Mouse (Mus musculus): ENCODE measurements around the gene Socs2. TPM values are rescaled to one million over a fixed set of nuclear protein-coding genes. Genes with fewer than 3 reads are reported as not detected.

Socs2 gene
- polyA plus RNA-seq, 1 experiment from 2014 or later = 19.4 TPM

DNA sequence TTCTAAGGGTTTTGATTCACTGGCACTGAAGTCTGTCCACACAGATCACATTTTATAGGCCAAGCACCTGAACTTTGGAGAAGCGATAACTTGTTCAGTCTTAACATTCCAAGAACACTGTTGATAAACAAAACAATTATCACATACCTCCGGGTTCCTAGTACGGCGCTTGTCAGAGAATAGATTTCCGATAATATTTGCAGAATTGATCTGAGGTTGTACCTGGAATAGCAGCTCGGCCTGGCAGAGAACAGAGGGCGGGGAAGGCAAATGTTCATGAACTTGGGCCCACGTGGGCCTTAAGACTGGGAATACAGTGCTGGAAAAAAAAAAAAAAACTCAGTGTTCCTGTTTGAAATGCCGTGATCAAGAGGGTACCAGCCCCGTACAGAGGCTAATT, 13.3 kb upstream of the Socs2 start:
- Histone ChIP-seq H3K27ac (ENCODE audit: low read depth, low read length) (no peak overlapping the region), H3K4me3 (ENCODE audit: low read depth, low read length) (no peak overlapping the region), H3K9ac (ENCODE audit: low read depth, low read length) (no peak overlapping the region), H3K4me2 (no peak overlapping the region), H3K36me3 (ENCODE audit: control insufficient read depth, insufficient read depth, low read length) (no peaks in the 10 kb centered on the region), H3K4me1 (replicated peaks; ENCODE audit: control insufficient read depth, insufficient read depth, low read length) (no peaks in the 10 kb centered on the region), H3K27me3 (replicated peaks; ENCODE audit: control insufficient read depth, insufficient read depth, low read length) (no peaks in the 10 kb centered on the region), H3K9me3 (ENCODE audit: control insufficient read depth, low read length) (no peaks in the 10 kb centered on the region)
- no peak for DNase-seq (ENCODE audit: low spot score)
- no peak for ATAC-seq (replicated peaks; ENCODE audit: low FRiP score)
- 83% methylated on average over 10 of the region's 10 CpGs for WGBS

DNA sequence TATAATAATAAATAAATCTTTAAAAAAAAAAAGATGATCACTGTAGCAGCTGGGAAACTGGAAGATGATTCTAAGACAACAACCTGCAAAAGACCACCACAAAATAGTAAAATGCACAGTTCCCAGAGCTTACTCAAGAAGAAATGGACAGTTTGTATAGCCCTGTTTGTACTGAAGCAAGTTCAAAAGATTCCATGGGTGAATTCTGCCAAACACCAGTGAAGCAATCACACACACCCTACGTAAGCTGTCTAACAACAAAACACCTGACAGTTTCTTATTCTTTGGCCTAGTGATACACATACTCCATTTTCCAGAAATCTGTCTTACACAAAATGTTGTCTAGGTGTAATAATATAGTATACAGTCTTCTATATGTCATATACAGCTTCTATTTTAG, 12.1 kb upstream of the Socs2 start:
- no peaks in the 10 kb centered on the region for H3K36me3 ChIP-seq (ENCODE audit: control insufficient read depth, insufficient read depth, low read length)
- no peak for ATAC-seq (replicated peaks; ENCODE audit: low FRiP score)
- H3K9ac ChIP-seq (ENCODE audit: low read depth, low read length) = no peak overlapping the region
- no peak overlapping the region for H3K27ac ChIP-seq (ENCODE audit: low read depth, low read length)
- no peak overlapping the region for H3K4me3 ChIP-seq (ENCODE audit: low read depth, low read length)
- H3K4me2 ChIP-seq = no peak overlapping the region
- no peak for DNase-seq (ENCODE audit: low spot score)
- H3K4me1 ChIP-seq (replicated peaks; ENCODE audit: control insufficient read depth, insufficient read depth, low read length) = no peaks in the 10 kb centered on the region
- no peaks in the 10 kb centered on the region for H3K27me3 ChIP-seq (replicated peaks; ENCODE audit: control insufficient read depth, insufficient read depth, low read length)
- no peaks in the 10 kb centered on the region for H3K9me3 ChIP-seq (ENCODE audit: control insufficient read depth, low read length)
- 83% methylated on average over 1 of the region's 1 CpGs for WGBS

DNA sequence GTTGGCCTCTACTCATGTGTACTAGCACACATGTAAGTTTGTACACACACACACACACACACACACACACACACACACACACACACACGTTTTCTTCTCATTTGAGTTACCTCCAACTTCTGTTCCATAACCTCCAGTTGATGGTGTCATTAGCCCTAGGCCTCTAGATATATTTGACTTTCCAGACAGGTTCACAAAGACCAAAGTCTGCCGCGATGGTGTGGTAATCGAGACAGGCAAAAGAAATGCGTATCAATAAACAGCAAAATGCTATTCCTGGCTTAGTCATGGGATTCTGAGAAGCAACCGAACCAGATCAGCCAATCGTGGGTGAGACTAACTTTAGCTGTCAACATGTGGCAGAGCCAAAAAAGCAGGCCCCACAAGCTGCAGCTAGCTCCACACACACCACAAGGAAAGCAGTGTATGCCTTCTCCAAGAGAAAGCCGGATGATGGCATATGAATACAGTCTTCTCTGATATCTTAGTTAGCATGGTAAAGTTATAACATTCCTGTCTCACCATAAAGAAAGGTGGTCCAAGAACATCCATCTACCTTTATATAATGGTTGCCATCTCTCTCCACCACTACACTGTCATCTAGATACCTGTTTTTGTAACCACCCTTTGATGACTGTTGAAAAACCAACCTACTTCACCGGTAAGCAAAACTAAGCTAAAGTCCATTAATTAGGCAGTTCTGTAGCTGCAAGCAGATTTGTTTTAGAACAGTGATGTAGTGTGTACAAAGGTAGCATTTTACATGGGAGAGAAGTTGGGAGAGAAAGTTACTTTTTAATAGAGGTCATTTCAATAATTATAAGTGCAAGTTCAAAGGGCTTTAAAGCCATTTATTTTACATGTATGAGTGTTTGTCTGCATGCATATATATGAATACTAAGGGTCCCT, 9.5 kb upstream of the Socs2 start:
- 81% methylated on average over 9 of the region's 9 CpGs for WGBS
- Histone ChIP-seq H3K9me3 (ENCODE audit: control insufficient read depth, low read length) (no peaks in the 10 kb centered on the region), H3K4me2 (no peak overlapping the region), H3K27ac (ENCODE audit: low read depth, low read length) (no peak overlapping the region), H3K4me1 (replicated peaks; ENCODE audit: control insufficient read depth, insufficient read depth, low read length) (no peaks in the 10 kb centered on the region), H3K9ac (ENCODE audit: low read depth, low read length) (no peak overlapping the region), H3K4me3 (ENCODE audit: low read depth, low read length) (no peak overlapping the region), H3K27me3 (replicated peaks; ENCODE audit: control insufficient read depth, insufficient read depth, low read length) (no peaks in the 10 kb centered on the region), H3K36me3 (ENCODE audit: control insufficient read depth, insufficient read depth, low read length) (no peaks in the 10 kb centered on the region)
- ATAC-seq (replicated peaks; ENCODE audit: low FRiP score) (no peak), DNase-seq (ENCODE audit: low spot score) (no peak)

DNA sequence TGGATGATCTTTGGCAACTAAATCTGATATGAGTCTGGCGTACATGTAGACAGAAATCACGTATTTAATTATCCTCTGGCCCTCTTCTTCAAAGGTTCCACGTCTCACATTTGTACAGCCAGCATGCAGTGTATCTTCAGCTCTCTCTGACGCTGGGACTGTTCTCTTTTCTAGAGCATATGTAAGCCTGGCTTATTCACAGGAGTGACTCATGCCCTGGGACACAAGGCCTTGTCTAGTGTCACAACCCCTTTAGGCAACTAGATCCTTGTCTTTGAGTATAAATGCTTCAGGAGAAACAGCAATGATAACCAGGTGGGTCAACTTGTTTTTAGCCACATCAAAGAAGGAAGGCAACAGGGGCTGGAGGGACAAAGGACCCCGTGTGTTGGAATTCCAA, 5.7 kb upstream of the Socs2 start:
- Histone ChIP-seq H3K4me3 (ENCODE audit: low read depth, low read length) (no peak overlapping the region), H3K4me2 (no peak overlapping the region), H3K27me3 (replicated peaks; ENCODE audit: control insufficient read depth, insufficient read depth, low read length) (0 out of 2 replicates have a peak, but pooled peaks cover 5% of the 10 kb centered on the region), H3K4me1 (replicated peaks; ENCODE audit: control insufficient read depth, insufficient read depth, low read length) (peaks cover 1% of the 10 kb centered on the region; the same call in 1 of the 2 replicates), H3K36me3 (ENCODE audit: control insufficient read depth, insufficient read depth, low read length) (no peaks in the 10 kb centered on the region), H3K9ac (ENCODE audit: low read depth, low read length) (no peak overlapping the region), H3K27ac (ENCODE audit: low read depth, low read length) (no peak overlapping the region), H3K9me3 (ENCODE audit: control insufficient read depth, low read length) (no peaks in the 10 kb centered on the region)
- DNase-seq (ENCODE audit: low spot score) (no peak), ATAC-seq (replicated peaks; ENCODE audit: low FRiP score) (no peak)
- WGBS = 81% methylated on average over 5 of the region's 5 CpGs

DNA sequence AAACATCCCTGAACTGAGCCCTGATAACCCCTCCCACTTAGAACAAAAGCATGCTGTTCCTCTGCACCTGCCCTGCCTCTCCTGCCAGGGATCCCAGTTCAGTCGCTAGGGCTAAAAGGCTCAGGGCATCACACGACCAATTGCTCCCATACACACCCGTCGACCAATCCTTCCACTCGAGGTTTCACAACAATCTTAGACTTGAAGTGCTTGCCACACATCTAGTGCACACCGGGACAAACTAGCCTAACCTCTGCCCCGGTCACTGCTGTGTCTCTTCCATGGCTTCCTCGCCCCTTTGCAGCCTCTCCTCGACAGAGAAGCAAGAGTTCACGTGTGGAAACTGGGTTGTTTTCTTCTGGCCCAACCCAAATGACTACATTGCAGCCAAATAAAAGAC, 3.3 kb upstream of the Socs2 start:
- H3K9ac ChIP-seq (ENCODE audit: low read depth, low read length) = no peak overlapping the region
- 73% methylated on average over 10 of the region's 10 CpGs for WGBS
- no peaks in the 10 kb centered on the region for H3K36me3 ChIP-seq (ENCODE audit: control insufficient read depth, insufficient read depth, low read length)
- peaks cover 14% of the 10 kb centered on the region for H3K27me3 ChIP-seq (replicated peaks; ENCODE audit: control insufficient read depth, insufficient read depth, low read length)
- no peak for ATAC-seq (replicated peaks; ENCODE audit: low FRiP score)
- H3K9me3 ChIP-seq (ENCODE audit: control insufficient read depth, low read length) = no peaks in the 10 kb centered on the region
- DNase-seq (ENCODE audit: low spot score) = no peak
- no peak overlapping the region for H3K4me3 ChIP-seq (ENCODE audit: low read depth, low read length)
- H3K27ac ChIP-seq (ENCODE audit: low read depth, low read length) = no peak overlapping the region
- H3K4me1 ChIP-seq (replicated peaks; ENCODE audit: control insufficient read depth, insufficient read depth, low read length) = peaks cover 5% of the 10 kb centered on the region
- H3K4me2 ChIP-seq = no peak overlapping the region

DNA sequence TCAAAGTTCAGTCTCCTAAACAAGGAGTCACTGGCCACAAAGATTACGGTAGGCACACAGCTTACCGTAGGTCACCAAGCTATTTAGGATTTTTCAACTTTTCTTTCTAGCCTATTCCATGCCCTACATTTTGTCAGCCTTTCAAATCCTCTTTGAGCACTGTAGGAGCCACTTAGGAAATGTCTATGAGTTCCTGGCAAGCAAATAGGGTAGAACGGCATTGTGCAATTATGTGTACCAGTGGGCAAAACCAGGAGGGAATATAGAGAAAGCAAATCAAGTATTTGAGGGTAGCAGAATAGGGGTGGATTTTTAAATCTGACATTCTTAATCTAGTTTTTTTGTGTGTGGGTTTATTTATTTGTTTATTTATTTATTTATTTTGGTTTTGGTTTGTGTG, 2.7 kb upstream of the Socs2 start:
- Histone ChIP-seq H3K4me3 (ENCODE audit: low read depth, low read length) (no peak overlapping the region), H3K36me3 (ENCODE audit: control insufficient read depth, insufficient read depth, low read length) (no peaks in the 10 kb centered on the region), H3K4me1 (replicated peaks; ENCODE audit: control insufficient read depth, insufficient read depth, low read length) (peaks cover 9% of the 10 kb centered on the region), H3K4me2 (no peak overlapping the region), H3K27ac (ENCODE audit: low read depth, low read length) (no peak overlapping the region), H3K9ac (ENCODE audit: low read depth, low read length) (no peak overlapping the region), H3K27me3 (replicated peaks; ENCODE audit: control insufficient read depth, insufficient read depth, low read length) (peaks cover 20% of the 10 kb centered on the region), H3K9me3 (ENCODE audit: control insufficient read depth, low read length) (no peaks in the 10 kb centered on the region)
- DNase-seq (ENCODE audit: low spot score) (no peak), ATAC-seq (replicated peaks; ENCODE audit: low FRiP score) (no peak)
- WGBS = 87% methylated on average over 3 of the region's 3 CpGs

DNA sequence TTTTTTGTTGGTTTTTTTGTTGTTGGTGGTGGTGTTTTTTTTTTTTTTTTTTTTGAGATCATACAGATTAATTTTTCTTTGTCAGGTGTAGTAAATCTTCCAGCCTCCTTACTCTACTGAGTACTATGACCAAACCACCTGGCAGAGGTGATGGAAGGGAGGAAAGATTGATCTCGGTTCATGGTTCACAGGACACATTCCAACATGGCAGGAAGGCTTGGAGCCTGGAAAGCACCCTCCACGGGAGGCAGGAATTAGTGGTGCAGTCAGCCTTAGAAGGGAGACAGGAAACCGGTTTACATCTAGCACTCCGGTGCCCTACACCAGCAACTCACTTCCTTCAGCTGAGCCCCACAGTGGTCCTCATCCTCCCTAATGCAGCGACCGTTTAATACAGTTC, 1.7 kb upstream of the Socs2 start:
- 55% methylated on average over 6 of the region's 6 CpGs for WGBS
- H3K4me3 ChIP-seq (ENCODE audit: low read depth, low read length) = no peak overlapping the region
- H3K27me3 ChIP-seq (replicated peaks; ENCODE audit: control insufficient read depth, insufficient read depth, low read length) = peaks cover 31% of the 10 kb centered on the region

DNA sequence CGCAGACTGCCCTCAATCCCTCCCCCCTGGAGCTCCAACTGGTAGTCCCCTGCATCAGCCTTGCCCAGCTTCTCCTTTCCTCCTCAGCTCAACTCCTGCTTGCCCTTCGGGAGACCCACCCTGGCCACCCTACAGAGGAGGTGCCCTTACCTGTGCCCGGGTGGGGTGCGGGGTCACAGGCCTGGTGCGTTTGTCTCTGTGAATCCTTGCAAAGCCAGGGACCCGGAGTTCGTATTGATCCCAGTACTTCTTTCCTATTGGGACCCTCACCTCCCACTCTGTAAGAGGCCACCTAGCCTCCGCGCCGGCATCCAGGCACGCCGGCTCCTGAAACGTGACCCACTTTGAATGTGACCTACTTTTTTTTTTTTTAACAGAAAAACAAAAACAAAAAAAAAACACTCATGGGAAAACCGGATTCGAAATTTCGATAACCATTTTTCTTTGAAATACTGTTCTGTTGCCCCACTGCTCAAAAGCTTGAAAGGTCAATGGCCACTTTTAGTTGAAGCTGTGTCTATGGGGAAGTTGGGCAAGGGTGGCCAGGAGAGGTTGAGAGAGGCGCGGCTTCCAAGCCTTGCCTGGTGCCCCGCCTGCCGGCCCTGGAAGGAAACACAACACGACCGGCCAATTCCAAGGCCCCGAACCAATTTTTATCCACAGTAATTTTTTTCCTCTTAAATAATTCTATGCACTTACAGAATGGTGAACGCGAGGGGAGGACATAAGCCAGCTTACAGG, 686 bp upstream of the Socs2 start:
- Histone ChIP-seq H3K4me1 (replicated peaks; ENCODE audit: control insufficient read depth, insufficient read depth, low read length) (peaks cover 15% of the 10 kb centered on the region), H3K4me2 (peak overlapping the region; percentile 99), H3K9me3 (ENCODE audit: control insufficient read depth, low read length) (no peaks in the 10 kb centered on the region), H3K27ac (ENCODE audit: low read depth, low read length) (peak overlapping the region; percentile 11; the same call in 1 of the 2 replicates), H3K4me3 (ENCODE audit: low read depth, low read length) (peak overlapping the region; percentile 78), H3K9ac (ENCODE audit: low read depth, low read length) (peak overlapping the region; percentile 85; the same call in 1 of the 2 replicates), H3K36me3 (ENCODE audit: control insufficient read depth, insufficient read depth, low read length) (no peaks in the 10 kb centered on the region), H3K27me3 (replicated peaks; ENCODE audit: control insufficient read depth, insufficient read depth, low read length) (peaks cover 36% of the 10 kb centered on the region)
- WGBS = 2% methylated on average over 25 of the region's 25 CpGs
- peak; percentile 69 for DNase-seq (ENCODE audit: low spot score)
- ATAC-seq (replicated peaks; ENCODE audit: low FRiP score) = peak; percentile 18; the same call in 1 of the 2 replicates

More for the DNA sequence above, 1.7 kb upstream of the Socs2 start:
- H3K27ac ChIP-seq (ENCODE audit: low read depth, low read length) = no peak overlapping the region
- ATAC-seq (replicated peaks; ENCODE audit: low FRiP score) (no peak), DNase-seq (ENCODE audit: low spot score) (no peak)
- no peak overlapping the region for H3K4me2 ChIP-seq
- no peaks in the 10 kb centered on the region for H3K9me3 ChIP-seq (ENCODE audit: control insufficient read depth, low read length)
- H3K36me3 ChIP-seq (ENCODE audit: control insufficient read depth, insufficient read depth, low read length) = no peaks in the 10 kb centered on the region
- no peak overlapping the region for H3K9ac ChIP-seq (ENCODE audit: low read depth, low read length)
- H3K4me1 ChIP-seq (replicated peaks; ENCODE audit: control insufficient read depth, insufficient read depth, low read length) = peaks cover 15% of the 10 kb centered on the region
